Mouse (Mus musculus): ENCODE measurements around the gene Cep57l1.

Gene Cep57l1

DNA sequence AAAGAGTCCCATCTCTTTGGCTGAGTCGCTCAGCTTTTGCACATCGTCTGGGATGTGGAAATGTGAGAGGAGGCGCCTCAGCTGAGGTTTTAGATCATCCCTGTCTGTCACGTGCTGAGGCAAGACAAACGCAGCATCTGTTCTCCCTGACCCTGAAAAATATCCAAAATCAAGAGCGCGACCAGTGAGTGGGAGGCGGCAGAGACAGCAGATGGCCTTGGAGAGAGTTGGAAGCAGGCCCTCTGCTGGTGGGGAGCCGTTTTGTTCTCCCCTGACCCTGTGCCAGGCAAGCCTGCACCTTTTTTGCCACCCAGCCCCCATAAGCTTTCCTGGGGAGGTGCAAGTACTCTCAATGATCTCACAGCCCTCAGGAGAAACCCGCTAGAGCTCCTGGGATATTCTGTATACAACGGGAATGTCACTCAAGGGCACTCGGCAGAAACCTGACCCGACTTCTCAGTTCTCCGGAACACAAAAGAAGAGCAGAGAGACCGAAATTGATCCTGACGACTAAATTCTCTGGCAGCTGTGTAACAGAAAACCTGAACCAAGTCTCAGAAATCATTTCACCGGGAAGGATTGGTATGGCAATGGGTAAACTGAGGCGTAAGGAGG is 130.8 kb downstream of the Cep57l1 start:
- no peak for TF ChIP-seq GATA4 (IDR thresholded peaks at IDR 0.05; ENCODE audit: insufficient replicate concordance, low read length)

DNA sequence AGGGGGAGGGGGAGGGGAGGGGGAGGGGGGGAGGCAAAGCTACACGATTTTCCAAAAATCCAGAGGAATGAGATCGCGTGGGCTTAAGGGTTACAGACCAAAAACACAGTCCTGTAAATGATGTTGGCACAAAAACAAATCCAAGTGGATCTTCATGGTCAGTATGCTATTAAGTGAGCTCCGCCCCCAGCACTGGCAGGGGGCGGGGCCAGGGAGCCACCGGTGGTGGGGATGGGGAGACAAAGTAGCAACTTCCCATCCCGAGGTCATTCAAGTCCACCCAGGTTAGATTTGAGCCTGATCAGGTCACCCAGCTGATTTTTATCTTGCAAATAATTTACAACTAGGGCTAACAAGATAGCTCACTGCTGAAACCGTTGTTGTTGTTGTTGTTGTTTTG is 132.3 kb downstream of the Cep57l1 start:
- no peak for TF ChIP-seq GATA4 (IDR thresholded peaks at IDR 0.05; ENCODE audit: insufficient replicate concordance, low read length)

DNA sequence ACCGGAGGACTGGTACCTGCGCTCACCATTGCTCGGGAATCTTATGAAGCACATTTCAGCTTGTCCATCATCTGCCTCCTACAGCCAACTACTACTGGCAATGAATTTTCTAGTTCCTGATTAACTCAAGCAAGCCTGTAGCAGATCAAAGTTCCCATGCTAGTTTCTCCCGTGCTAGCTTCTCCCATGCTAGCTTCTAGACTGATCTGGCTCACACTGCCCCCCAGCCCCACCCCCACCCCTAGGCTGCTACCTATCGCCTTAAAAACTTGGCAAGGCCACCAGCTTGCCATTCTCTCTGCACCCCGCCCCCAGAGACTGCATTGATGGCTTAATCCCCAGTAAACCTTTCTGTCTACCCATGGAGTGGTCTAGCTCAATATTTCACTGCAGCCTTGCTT is 133.0 kb downstream of the Cep57l1 start:
- TF ChIP-seq GATA4 (IDR thresholded peaks at IDR 0.05; ENCODE audit: insufficient replicate concordance, low read length), result no peak

DNA sequence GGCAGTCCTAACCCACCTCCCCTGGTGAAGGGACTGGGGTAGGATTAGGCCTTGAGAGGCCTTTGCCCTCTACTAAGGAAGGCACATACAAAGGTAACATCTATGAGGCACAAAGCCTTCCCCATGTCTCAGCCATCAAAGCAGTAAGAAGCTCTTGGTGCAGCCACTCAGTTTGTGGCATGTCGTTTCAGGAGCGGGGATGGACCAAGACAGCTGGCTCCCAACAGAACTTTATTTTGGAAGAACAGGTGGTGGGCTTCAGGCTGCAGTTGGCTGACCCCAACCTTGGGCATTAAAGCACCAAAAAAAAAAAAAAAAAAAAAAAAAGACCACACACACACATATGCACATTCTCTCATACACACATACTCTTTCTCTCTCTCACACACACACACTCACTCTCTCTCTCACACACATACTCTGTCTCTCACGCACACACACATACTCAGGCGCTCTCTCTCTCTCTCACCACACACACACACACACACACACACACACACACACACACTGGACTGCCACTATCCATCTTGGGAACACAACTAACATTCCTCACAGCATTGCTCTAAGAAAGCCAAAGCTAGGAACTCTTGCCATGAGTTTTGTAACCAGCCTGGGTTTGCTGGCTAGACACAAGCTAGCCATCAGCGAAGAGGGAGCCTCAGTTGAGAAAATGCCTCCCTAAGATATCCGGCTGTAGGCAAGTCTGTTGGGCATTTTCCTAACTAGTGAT is 133.7 kb downstream of the Cep57l1 start:
- no peak for TF ChIP-seq GATA4 (IDR thresholded peaks at IDR 0.05; ENCODE audit: insufficient replicate concordance, low read length)

DNA sequence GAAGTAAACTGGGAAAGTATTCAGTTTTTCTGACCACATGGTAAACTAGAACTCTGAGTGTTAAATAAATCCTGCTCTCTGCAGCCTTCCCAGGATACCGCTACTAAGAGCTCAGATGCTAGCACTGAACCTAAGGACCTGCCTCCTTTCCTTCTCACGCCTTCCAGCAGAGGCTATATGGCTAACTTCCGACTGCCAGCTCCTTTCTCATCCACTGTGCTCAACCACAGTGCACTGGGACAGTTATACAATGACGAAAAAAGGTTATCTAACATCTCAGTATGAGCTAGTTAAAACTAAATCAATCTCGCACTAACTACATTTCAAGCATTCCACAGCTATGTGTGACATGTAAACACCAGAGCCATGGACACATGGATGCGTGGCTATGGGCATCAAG is 134.4 kb downstream of the Cep57l1 start:
- no peak for TF ChIP-seq GATA4 (IDR thresholded peaks at IDR 0.05; ENCODE audit: insufficient replicate concordance, low read length)

DNA sequence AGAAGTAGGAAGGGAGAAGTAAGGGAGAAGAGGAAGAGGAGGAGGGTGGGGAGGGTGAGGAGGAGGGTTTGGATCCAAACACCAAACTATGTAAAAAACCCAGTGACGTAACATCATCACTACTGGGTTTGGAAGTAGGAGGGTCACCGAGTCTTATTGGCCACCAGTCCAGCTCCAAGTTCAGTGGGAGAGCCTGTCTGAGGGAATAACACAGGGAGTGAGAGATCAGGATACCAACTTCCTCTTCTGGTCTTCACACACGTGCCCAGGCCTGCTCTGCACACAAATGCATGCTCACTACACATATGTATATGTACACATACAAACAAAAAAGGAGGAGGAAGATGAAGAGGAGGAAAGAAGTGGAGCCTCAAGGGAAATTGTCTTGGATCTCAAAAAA is 135.3 kb downstream of the Cep57l1 start:
- no peak for TF ChIP-seq GATA4 (IDR thresholded peaks at IDR 0.05; ENCODE audit: insufficient replicate concordance, low read length)

DNA sequence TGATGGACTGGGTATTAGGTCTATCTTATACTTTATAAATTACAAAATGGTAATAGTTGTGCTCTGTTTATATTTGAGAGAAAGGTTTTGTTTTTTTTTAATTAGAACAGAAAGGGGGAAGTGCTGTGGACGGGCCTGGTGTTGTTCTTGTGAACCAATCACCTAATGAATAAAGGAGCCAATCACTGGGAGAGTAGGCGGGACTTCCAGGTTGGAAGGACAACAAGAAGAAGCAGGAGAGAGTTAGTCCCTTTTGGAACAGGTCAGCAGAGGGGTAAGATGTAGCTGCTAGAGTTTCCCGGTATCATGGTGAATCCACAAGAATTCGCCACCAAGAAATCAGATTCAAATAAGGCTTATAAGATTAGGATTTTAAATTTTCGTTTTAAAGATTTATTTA is 139.5 kb downstream of the Cep57l1 start:
- TF ChIP-seq GATA4 (IDR thresholded peaks at IDR 0.05; ENCODE audit: insufficient replicate concordance, low read length), result no peak

Measured in liver, adult (tissue).